Mouse (Mus musculus) heart, embryonic 15.5 days (tissue): ENCODE data around the gene Rbfox1. TPM values are rescaled to one million over a fixed set of nuclear protein-coding genes. Genes with fewer than 3 reads are reported as not detected.

Source experiments
- ATAC-seq: fragments of 200-750 bp; cut with Nextera tagmentation; replicated peaks from 2 replicates; pipeline ENCODE4 v1.8.0; 2017; ENCODE audit warnings: low read depth, moderate TSS enrichment; ENCODE audit not compliant: insufficient number of reproducible peaks, insufficient read depth, low FRiP score
- H3K27ac ChIP-seq: fragments of 300-500 bp; sonication (generic); 2 replicates; pipeline ENCODE4 v1.5.1; 2015; ENCODE audit warnings: mild to moderate bottlenecking, inconsistent platforms
- H3K27me3 ChIP-seq: fragments of 300-500 bp; sonication (generic); 2 replicates; pipeline ENCODE4 v1.6.1; 2015; ENCODE audit warnings: inconsistent platforms
- H3K36me3 ChIP-seq: fragments of 300-500 bp; sonication (generic); 2 replicates; pipeline ENCODE4 v1.6.1; 2015; ENCODE audit warnings: mild to moderate bottlenecking, inconsistent platforms
- H3K4me1 ChIP-seq: fragments of 300-500 bp; sonication (generic); replicated peaks from 2 replicates; pipeline ENCODE4 v1.6.1; 2015; ENCODE audit warnings: inconsistent platforms
- H3K4me2 ChIP-seq: fragments of 300-500 bp; sonication (generic); 2 replicates; pipeline ENCODE4 v1.6.1; 2015; ENCODE audit warnings: inconsistent platforms, mild to moderate bottlenecking, moderate library complexity
- H3K4me3 ChIP-seq: fragments of 300-500 bp; sonication (generic); 2 replicates; pipeline ENCODE4 v1.5.1; 2015; ENCODE audit warnings: mild to moderate bottlenecking, inconsistent platforms
- H3K9ac ChIP-seq: fragments of 300-500 bp; sonication (generic); 2 replicates; pipeline ENCODE4 v1.6.1; 2015; ENCODE audit warnings: mild to moderate bottlenecking, inconsistent platforms
- H3K9me3 ChIP-seq: fragments of 300-500 bp; sonication (generic); replicated peaks from 2 replicates; pipeline ENCODE4 v1.6.1; 2016; ENCODE audit warnings: inconsistent platforms
- WGBS: fragments of 180-500 bp; shearing (Covaris S2); methylation state at CpG from one replicate; pipeline ENCODE4 v1.1.7; 2015; ENCODE audit warnings: mixed read lengths; 5-methylcytosine and 5-hydroxymethylcytosine counted together
- polyA plus RNA-seq: library from polyadenylated mRNA; unstranded; fragments of >200 nt; fragmentation: Nextera tagmentation; extraction: Ambion mirVana; gene quantifications from 2 replicates; pipeline ENCODE4 v1.2.1, GENCODE M21; 2015

Gene Rbfox1
- polyA plus RNA-seq, 1 experiment from 2014 or later: 4.9 TPM

- Histone ChIP-seq H3K4me2 (no peak overlapping the region), H3K27ac (no peak overlapping the region), H3K4me1 (no peaks in the 10 kb centered on the region), H3K4me3 (no peak overlapping the region), H3K36me3 (no peaks in the 10 kb centered on the region), H3K9me3 (no peaks in the 10 kb centered on the region), H3K9ac (no peak overlapping the region), H3K27me3 (no peaks in the 10 kb centered on the region)
- WGBS: 21% methylated on average over 3 of the region's 3 CpGs
- ATAC-seq: no peak
Measured at GRCm38 (mm10) chr16:7005478-7005877, 1120.3 kb downstream of the Rbfox1 start.

GRCm38 (mm10) chr16:7017310-7017709 lies 1132.2 kb downstream of the Rbfox1 start:
- Histone ChIP-seq H3K4me3 (no peak overlapping the region), H3K27me3 (no peaks in the 10 kb centered on the region), H3K27ac (no peak overlapping the region), H3K36me3 (no peaks in the 10 kb centered on the region), H3K9me3 (no peaks in the 10 kb centered on the region), H3K4me1 (no peaks in the 10 kb centered on the region), H3K9ac (no peak overlapping the region), H3K4me2 (no peak overlapping the region)
- ATAC-seq: no peak
- 73% methylated on average over 7 of the region's 7 CpGs for WGBS

- Histone ChIP-seq H3K9me3 (no peaks in the 10 kb centered on the region), H3K36me3 (no peaks in the 10 kb centered on the region), H3K4me1 (peaks cover 6% of the 10 kb centered on the region), H3K27me3 (peaks cover 27% of the 10 kb centered on the region), H3K4me3 (no peak overlapping the region), H3K9ac (no peak overlapping the region), H3K4me2 (no peak overlapping the region), H3K27ac (no peak overlapping the region)
- 61% methylated on average over 5 of the region's 5 CpGs for WGBS
- ATAC-seq: no peak
Measured at GRCm38 (mm10) chr16:7034231-7034630, 1149.1 kb downstream of the Rbfox1 start.

- Histone ChIP-seq H3K27me3 (peaks cover 41% of the 10 kb centered on the region), H3K9me3 (no peaks in the 10 kb centered on the region), H3K9ac (no peak overlapping the region), H3K4me3 (no peak overlapping the region), H3K4me2 (no peak overlapping the region), H3K36me3 (no peaks in the 10 kb centered on the region), H3K4me1 (peaks cover 14% of the 10 kb centered on the region), H3K27ac (no peak overlapping the region)
- no peak for ATAC-seq
- WGBS: 68% methylated on average over 3 of the region's 3 CpGs
Measured at GRCm38 (mm10) chr16:7036566-7036965, 1151.4 kb downstream of the Rbfox1 start.

- Histone ChIP-seq H3K4me1 (peaks cover 14% of the 10 kb centered on the region), H3K27me3 (peaks cover 45% of the 10 kb centered on the region), H3K9ac (no peak overlapping the region), H3K9me3 (no peaks in the 10 kb centered on the region), H3K4me2 (no peak overlapping the region), H3K27ac (no peak overlapping the region), H3K4me3 (no peak overlapping the region), H3K36me3 (no peaks in the 10 kb centered on the region)
- WGBS: 46% methylated on average over 8 of the region's 8 CpGs
- no peak for ATAC-seq
Measured at GRCm38 (mm10) chr16:7036988-7037387, 1151.8 kb downstream of the Rbfox1 start.

GRCm38 (mm10) chr16:7038639-7039260 lies 1153.6 kb downstream of the Rbfox1 start:
- under 1% methylated on average over 18 of the region's 18 CpGs for WGBS
- Histone ChIP-seq H3K9me3 (no peaks in the 10 kb centered on the region), H3K4me2 (peak overlapping the region; percentile 53), H3K27me3 (peaks cover 50% of the 10 kb centered on the region), H3K36me3 (no peaks in the 10 kb centered on the region), H3K9ac (0 out of 2 replicates have a peak overlapping the region, but pooled peaks have one; percentile 21), H3K27ac (no peak overlapping the region), H3K4me1 (peaks cover 14% of the 10 kb centered on the region), H3K4me3 (peak overlapping the region; percentile 34)
- no peak for ATAC-seq

- no peak overlapping the region for H3K9ac ChIP-seq
- WGBS: 3% methylated on average over 29 of the region's 30 CpGs
- no peak overlapping the region for H3K27ac ChIP-seq
- H3K36me3 ChIP-seq: no peaks in the 10 kb centered on the region
- no peaks in the 10 kb centered on the region for H3K9me3 ChIP-seq
- H3K4me2 ChIP-seq: peak overlapping the region; percentile 53
- H3K27me3 ChIP-seq: peaks cover 50% of the 10 kb centered on the region
- H3K4me1 ChIP-seq: peaks cover 14% of the 10 kb centered on the region
- no peak for ATAC-seq
- peak overlapping the region; percentile 31 for H3K4me3 ChIP-seq
Measured at GRCm38 (mm10) chr16:7039404-7040367, 1154.5 kb downstream of the Rbfox1 start.

GRCm38 (mm10) chr16:7040691-7041090 lies 1155.5 kb downstream of the Rbfox1 start:
- H3K9me3 ChIP-seq: no peaks in the 10 kb centered on the region
- no peak overlapping the region for H3K9ac ChIP-seq
- WGBS: 33% methylated on average over 6 of the region's 6 CpGs
- H3K4me1 ChIP-seq: peaks cover 14% of the 10 kb centered on the region
- ATAC-seq: no peak
- no peak overlapping the region for H3K27ac ChIP-seq
- H3K4me3 ChIP-seq: no peak overlapping the region
- H3K36me3 ChIP-seq: no peaks in the 10 kb centered on the region
- peaks cover 50% of the 10 kb centered on the region for H3K27me3 ChIP-seq
- H3K4me2 ChIP-seq: no peak overlapping the region

- ATAC-seq: no peak
- 0 out of 2 replicates have a peak, but pooled peaks cover 6% of the 10 kb centered on the region for H3K27me3 ChIP-seq
- no peak overlapping the region for H3K27ac ChIP-seq
- H3K4me1 ChIP-seq: peaks cover 6% of the 10 kb centered on the region
- H3K36me3 ChIP-seq: no peaks in the 10 kb centered on the region
- no peaks in the 10 kb centered on the region for H3K9me3 ChIP-seq
- WGBS: 70% methylated on average over 2 of the region's 2 CpGs
- H3K9ac ChIP-seq: no peak overlapping the region
- no peak overlapping the region for H3K4me3 ChIP-seq
- H3K4me2 ChIP-seq: no peak overlapping the region
Measured at GRCm38 (mm10) chr16:7047421-7047820, 1162.3 kb downstream of the Rbfox1 start.

- Histone ChIP-seq H3K4me1 (peaks cover 6% of the 10 kb centered on the region), H3K9ac (no peak overlapping the region), H3K4me2 (peak overlapping the region; percentile 57), H3K27me3 (0 out of 2 replicates have a peak, but pooled peaks cover 3% of the 10 kb centered on the region), H3K36me3 (no peaks in the 10 kb centered on the region), H3K9me3 (no peaks in the 10 kb centered on the region), H3K27ac (no peak overlapping the region), H3K4me3 (peak overlapping the region; percentile 28)
- 12% methylated on average over 18 of the region's 18 CpGs for WGBS
- no peak for ATAC-seq
Measured at GRCm38 (mm10) chr16:7049162-7049971, 1164.2 kb downstream of the Rbfox1 start.

GRCm38 (mm10) chr16:7050945-7051344 lies 1165.8 kb downstream of the Rbfox1 start:
- no peak overlapping the region for H3K9ac ChIP-seq
- no peak for ATAC-seq
- peaks cover 6% of the 10 kb centered on the region for H3K4me1 ChIP-seq
- 0 out of 2 replicates have a peak, but pooled peaks cover 3% of the 10 kb centered on the region for H3K27me3 ChIP-seq
- no peak overlapping the region for H3K27ac ChIP-seq
- no peaks in the 10 kb centered on the region for H3K36me3 ChIP-seq
- H3K4me2 ChIP-seq: no peak overlapping the region
- no peaks in the 10 kb centered on the region for H3K9me3 ChIP-seq
- WGBS: 79% methylated on average over 9 of the region's 9 CpGs
- no peak overlapping the region for H3K4me3 ChIP-seq
